Mouse (Mus musculus) cerebral cortex, adult 2 months (tissue): ENCODE data around the gene Moxd1.

ENCODE experiments used
- WGBS: fragments of 180-500 bp; shearing (Covaris S2); methylation state at CpG from one replicate; pipeline ENCODE4 v1.1.7; 2018; 5-methylcytosine and 5-hydroxymethylcytosine counted together

Moxd1 gene

GRCm38 (mm10) chr10:24276211-24276610 lies 52.9 kb downstream of the Moxd1 start:
- WGBS: 83% methylated on average over 7 of the region's 7 CpGs

DNA sequence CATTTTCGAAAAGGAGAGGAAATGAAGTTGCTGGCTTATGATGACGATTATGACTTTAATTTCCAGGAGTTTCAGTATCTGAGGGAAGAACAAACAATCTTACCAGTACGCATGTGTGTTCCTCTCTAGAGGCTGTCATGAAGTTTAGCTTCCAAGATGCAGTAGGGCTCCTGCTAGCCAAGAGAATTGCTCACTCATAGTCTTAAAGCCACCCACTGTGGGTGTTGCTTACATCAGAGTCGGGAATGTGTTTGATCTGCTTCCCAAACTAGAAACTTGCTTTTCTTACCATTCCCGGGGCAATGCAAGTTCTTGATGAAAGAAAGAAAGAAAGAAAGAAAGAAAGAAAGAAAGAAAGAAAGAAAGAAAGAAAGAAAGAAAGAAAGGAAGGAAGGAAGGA lies 59.3 kb downstream of the Moxd1 start:
- 50% methylated on average over 5 of the region's 5 CpGs for WGBS

DNA sequence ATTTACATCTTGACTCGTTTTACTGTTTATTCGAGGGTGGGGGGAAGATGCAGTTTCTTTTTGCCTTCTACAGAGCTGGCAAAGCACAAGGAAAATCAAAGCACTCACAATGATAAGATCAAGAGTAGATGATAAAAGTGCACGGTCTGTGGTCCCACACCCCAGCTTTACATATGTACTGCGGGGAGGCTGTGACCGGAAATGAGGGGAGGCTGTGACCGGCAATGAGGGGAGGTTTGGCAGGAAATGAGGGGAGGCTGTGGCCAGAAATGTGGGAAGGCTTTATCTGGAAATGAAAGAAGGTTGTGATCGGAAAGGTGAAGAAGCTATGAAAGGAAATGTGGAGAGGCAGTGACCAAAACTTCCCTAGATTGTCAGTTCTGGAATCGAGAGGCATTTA lies 68.3 kb downstream of the Moxd1 start:
- WGBS: 75% methylated on average over 8 of the region's 8 CpGs

DNA sequence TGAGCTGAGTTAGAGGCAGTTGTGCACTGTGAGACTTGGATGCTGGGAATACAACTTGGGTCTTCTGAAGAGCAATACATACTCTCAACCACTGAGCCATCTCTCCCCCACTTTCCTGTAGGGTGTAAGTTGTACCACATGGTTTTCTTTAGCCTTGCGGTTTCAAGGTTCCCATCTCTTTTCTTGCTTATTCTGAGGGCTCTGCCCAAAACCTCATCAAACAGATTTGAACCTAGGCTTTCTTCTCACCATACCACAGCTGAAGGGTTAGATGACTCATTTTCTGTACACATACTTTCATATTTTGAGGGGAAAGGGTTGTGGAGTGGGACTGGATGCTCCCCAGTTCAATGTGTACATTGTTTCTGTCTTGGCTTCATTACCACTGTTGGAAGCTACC lies 69.4 kb downstream of the Moxd1 start:
- WGBS: 96% methylated on average over 1 of the region's 1 CpGs

DNA sequence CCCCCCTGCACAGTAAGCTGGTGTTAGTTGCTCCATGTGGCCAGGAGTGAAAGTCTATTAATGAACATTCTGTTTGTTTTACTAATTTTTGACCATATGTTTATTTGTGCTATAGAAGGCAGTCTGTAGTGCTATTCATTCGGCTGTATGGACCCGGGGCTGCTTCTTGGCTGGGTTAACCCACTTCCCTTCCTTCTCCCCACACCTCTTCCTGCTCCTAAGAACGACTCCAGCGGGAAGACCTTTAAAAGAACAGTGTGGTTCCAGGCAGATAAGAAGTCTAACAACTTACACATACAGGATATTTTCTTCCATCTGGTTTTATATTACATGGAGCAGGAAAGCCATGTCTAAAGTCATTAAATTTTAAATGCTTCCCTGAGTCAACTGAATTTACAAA lies 73.3 kb downstream of the Moxd1 start:
- WGBS: 55% methylated on average over 4 of the region's 4 CpGs

GRCm38 (mm10) chr10:24297792-24298191 lies 74.5 kb downstream of the Moxd1 start:
- 0% methylated on average over 1 of the region's 1 CpGs for WGBS

DNA sequence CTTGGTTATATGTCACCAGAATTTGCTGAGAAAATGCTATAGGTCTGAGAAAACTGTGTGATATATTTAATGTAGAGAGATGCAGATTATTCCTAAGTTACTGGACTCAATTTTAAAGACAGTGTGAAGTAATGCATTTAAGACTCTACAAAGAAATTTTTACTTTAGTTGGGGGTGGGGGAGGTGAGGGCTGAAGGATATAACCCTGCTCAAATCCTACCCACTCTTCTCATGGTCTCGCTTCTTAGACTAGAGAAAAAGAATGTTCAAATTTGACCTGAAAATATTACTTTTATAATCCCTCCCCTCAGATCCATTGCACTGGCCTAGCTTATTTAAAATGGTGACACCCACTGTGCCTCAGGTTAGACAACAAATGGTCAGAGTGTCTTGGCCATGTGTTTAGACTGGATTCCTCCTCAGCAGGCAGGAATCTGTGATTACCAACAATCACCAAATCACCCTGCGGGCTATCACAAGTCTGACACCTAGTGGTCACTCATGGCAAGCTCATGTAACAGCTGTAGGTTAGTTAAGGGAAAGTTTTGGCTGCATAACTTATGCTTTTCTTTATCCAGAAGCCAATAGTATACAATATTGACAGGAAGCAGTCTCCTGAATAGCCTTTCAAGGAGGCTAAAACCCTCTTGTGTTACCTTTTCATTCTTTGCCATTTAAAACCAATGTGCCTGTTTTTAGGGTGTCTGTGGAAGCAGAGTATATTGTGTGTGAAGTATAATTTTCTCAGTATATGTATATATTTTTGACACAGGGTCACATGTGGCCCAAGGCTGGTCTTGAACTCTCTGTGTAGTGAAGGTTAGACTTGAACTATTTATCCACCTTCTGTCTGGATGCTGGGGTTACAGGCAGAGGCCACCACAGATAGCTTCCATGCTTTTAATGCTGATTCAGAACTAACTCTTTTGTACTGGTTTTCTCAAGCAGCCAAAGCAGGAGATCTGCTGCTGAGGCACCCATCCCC lies 75.2 kb downstream of the Moxd1 start:
- whole genome bisulfite sequencing: 46% methylated on average over 2 of the region's 2 CpGs

DNA sequence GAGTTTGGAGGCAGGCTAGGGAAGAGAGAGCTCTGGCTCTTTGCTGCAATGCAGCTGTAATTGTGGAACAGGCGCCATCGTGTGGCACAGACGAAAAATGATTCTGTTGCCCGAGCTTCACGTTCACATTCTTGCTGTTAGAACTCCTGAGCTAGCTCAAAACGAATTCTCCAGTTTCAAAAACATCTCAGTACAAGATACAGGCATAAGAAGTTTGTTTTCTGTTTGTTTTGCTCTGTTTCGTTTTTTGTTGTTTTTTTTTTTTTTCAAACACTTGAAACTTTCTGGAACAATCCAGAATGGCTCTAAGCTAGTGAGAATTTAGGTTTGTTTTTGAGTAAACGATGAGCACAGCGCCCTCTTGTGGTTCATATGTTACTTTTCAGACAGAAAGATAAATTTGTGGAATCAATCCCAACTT lies 88.9 kb downstream of the Moxd1 start:
- under 1% methylated on average over 9 of the region's 9 CpGs for WGBS

DNA sequence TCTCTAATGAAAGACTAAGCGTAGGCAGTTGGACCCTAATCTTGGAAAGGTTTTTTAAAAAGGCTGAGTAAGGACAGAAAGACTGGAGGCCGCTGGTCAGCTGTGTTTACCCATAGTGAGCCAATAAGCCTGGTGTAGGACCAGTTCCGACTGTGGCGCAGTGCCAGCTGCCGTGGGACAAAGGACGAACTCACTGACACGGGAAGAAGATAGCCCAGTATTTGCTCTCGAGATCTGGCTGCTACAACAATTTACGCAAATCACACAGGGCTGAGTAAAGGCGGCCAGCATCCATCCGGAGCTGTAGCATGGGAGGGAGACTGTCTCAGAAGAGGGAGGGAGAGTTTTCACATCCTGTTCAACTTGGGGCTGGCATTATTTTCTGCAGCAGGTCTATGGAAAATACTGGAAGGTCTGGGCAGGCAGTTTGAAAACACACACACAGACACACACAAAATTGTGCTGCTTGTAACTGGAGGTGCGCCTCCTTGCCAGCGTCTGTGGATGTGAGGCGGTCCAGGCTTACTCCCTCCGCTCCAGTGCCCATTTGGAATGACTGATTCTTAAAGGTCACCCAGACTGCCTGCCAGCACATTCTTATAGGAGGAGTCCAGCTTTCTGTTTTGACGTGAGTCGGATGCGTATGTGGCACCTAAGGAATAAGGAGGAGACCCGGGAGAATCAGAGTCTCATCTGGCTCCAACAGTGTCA lies 94.0 kb downstream of the Moxd1 start:
- 42% methylated on average over 19 of the region's 19 CpGs for WGBS

DNA sequence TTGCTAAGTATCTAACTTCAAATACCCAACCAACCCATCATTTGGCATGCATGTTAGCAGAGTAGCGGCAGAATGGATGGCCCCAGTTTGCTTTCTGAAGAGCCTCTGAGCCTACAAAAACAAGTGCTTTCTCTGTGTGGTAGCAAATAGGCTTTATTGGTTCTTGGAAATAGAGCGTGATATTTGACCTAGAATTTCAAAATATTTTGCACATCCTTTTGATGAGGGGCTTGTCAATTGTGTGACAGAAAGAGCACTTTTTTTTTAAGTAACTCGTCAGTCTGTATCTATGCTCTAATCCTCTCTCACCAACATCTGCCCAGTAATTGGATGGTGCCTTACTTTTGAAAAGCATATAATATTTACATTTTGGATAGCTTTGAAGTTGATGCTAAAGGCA lies 97.0 kb downstream of the Moxd1 start:
- WGBS: 82% methylated on average over 3 of the region's 3 CpGs

DNA sequence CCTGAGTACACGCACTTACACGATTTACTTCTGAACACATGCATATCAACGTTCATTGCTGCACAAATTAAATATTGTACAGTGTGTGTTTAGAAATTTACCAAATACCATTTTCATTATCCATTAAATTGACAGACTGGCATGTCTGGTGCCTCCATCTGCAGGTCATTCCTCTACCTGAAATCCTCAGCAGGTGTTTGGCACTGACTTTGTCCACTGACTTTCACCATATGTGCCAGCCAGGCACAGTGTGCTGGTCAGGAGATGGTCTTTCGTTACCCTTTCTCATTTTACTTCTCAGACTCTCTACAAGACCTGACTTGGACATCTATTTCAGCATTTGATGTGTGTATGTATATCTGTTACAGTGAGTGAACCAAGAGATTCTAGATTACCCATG lies 99.7 kb downstream of the Moxd1 start:
- WGBS: 93% methylated on average over 4 of the region's 4 CpGs

DNA sequence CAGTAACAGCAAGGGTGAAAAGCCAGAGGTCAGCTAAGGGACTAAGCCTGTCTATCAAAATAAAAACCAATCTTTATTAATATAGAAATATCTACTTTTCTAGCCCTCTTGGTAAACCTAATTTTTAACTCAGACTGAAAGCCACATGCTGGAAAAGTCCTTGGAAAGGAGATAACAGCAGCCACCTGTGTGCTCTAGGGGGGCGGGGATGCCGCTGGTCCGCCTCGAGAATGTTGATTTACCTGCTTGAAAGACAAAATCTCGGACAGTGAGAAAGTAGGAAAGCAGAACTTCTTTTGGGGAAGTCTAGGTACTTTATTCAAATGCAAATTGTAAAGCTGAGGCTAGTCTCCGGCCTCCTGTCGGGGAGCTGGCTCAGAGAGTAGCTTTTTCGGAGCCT lies 103.9 kb downstream of the Moxd1 start:
- WGBS: 66% methylated on average over 8 of the region's 8 CpGs

GRCm38 (mm10) chr10:24332799-24333198 lies 109.5 kb downstream of the Moxd1 start:
- WGBS: 59% methylated on average over 3 of the region's 3 CpGs

- WGBS: 82% methylated on average over 10 of the region's 10 CpGs
These were observed 116.4 kb downstream of the Moxd1 start for GRCm38 (mm10) chr10:24339593-24340143.

DNA sequence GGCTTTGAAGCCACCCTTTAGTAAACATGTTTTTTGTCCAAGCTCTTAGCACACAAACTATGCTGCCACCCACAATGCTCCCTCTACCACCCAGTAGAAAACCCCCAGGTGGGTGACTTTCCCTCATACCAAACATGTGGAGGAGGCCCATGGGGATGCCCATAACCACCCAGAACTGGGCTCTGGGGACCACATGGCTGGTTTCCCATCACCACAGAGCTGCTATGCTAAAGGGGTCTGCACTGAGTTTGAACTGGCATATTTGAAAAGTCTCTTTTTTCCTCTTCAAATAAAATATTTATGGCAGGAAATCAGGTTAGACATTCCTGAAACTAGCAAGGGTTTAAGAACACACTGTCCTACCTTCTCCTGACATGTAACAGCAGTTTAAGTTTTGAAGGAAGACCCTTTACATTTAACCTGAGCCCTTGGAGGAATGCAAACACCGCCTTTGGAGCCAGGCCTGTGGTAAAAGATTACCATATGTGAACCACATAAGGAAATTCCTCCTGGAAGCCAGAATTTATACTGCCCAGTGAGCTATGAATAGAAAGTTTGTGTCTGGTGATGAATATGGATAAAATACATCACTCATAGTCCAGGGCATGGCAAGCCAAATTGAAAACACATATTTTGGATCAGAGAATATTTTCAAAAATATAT lies 117.4 kb downstream of the Moxd1 start:
- 70% methylated on average over 1 of the region's 1 CpGs for WGBS

- WGBS: 71% methylated on average over 6 of the region's 6 CpGs
These were observed 117.9 kb downstream of the Moxd1 start for GRCm38 (mm10) chr10:24341214-24341589.

DNA sequence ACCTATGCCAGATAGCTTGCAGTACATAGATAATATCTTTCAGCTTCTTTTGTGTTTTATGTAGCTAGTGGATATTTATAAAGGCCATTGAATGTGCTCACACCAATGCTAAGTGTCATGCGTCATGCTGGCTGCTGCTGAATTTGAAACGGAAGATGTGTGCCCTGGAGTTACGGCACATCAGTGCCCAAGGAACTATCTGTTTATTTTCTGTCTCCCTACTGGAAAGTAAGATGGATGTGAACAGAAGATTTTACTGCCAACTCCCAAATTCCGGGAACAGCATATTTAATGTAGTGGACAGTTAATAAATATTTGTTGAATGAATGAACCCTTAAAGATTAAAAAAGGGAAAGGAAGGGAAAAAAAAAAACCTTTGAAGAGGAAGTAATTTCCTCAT lies 119.8 kb downstream of the Moxd1 start:
- 64% methylated on average over 4 of the region's 4 CpGs for WGBS
